Mouse (Mus musculus) adrenal gland, adult 8-10 months (tissue): ENCODE results near the gene Gm14296. TPM values are rescaled to one million over a fixed set of nuclear protein-coding genes. Genes with fewer than 3 reads are reported as not detected.
"Not testable (repeated sequence)": the region's sequence is repeated elsewhere in the genome, so short reads cannot be mapped to it uniquely, and the experiment has no call there.

Experiments
- DNase-seq: peaks from one replicate; pipeline ENCODE4 v3.0.0; 2022
- total RNA-seq, 4 experiments: library from RNA; stranded (reverse); gene quantifications; 2 replicates each; pipeline ENCODE4 v1.2.4; 2022

The Gm14296 gene
- total RNA-seq: 10 to 100 TPM in 1 of 4 experiments, 1 to 10 TPM in 3; 5.3 to 11.0 (median 9.2) TPM

DNA sequence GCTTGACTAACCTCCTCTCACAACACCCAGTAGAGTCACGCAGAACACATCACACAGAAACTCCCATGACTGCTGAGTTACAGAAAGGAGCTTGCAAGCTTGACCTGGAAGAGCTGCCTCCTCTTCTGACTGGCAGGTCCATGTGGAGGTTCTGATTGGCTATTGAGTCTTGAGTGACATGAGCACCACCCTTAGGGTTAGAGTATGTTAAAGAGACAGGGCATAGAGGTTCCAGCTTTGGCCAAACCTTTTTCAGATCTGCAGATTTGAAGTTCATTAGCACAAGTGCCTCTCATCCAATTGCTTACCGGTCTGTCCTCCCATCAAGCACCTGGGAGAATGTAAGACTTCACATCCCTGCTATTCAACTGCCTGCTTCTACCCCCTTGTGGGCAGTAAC, at the start of gene Gm14296:
Gene Gm14296 (minus strand): TSS at position 101 of the 400 bp plus-strand sequence.
- DNase-seq: not testable (repeated sequence)

- DNase-seq: not testable (repeated sequence)
Measured at GRCm38 (mm10) chr2:176905464-176905863, 22.1 kb downstream of the Gm14296 start.

Other genes starting within 250 kb of the Gm14296 start
- 10 to 100 TPM; 15.5 to 17.1 (median 16.5) TPM for gene Gm14305, start 219.5 kb downstream of the Gm14296 start, total RNA-seq
- 10 to 100 TPM in 3 of 4 experiments, 1 to 10 TPM in 1; 9.8 to 14.0 (median 12.6) TPM for gene Gm14295, start 129.2 kb downstream of the Gm14296 start, total RNA-seq
- gene Gm14408, start 96.7 kb downstream of the Gm14296 start, total RNA-seq: not detected
- gene Gm14419, start 73.1 kb upstream of the Gm14296 start, total RNA-seq: 10 to 100 TPM; 30.1 to 40.0 (median 37.0) TPM
- under 1 TPM; 0.23 to 0.81 (median 0.46) TPM for gene Gm14401, start 146.5 kb upstream of the Gm14296 start, total RNA-seq